21 mouse cellular contexts compared by ENCODE assay signal in genomic region chr13:70283231-70283630, GRCm38 (mm10).
DNase-seq lines count a peak whose midpoint lies in the region; ATAC-seq lines count a peak whose summit lies in the region.
"Had no signal": no experiment of that assay in that cellular context is flagged by ENCODE, and none has a peak within 500 bp of the region (broad histone marks: within the 10 kb centered on the region; RNA-seq: fewer than 3 reads in every experiment).

No protein-coding gene starts in this region.

- no peak overlapping the region for H3K9ac ChIP-seq in forebrain, embryonic 12.5 days
- no peak overlapping the region for H3K9ac ChIP-seq in forebrain, embryonic 16.5 days (replicated peaks; ENCODE audit: low read depth, low read length)
- H3K9ac ChIP-seq in midbrain, embryonic 15.5 days: no peak overlapping the region
- H3K9ac ChIP-seq in midbrain, embryonic 16.5 days (ENCODE audit: low read depth, low read length): no peak overlapping the region
- H3K9ac ChIP-seq in limb, embryonic 12.5 days (replicated peaks): no peak overlapping the region
- H3K9ac ChIP-seq: heart, embryonic 13.5 days had no signal

- peaks cover 6% of the 10 kb centered on the region for H3K4me1 ChIP-seq in forebrain, embryonic 12.5 days
- peaks cover 12% of the 10 kb centered on the region for H3K4me1 ChIP-seq in forebrain, embryonic 16.5 days (replicated peaks; ENCODE audit: control insufficient read depth, insufficient read depth, low read length)
- peaks cover 11% of the 10 kb centered on the region; the same call in 1 of the 2 replicates for H3K4me1 ChIP-seq in midbrain, embryonic 15.5 days
- H3K4me1 ChIP-seq in midbrain, embryonic 16.5 days (ENCODE audit: control insufficient read depth, insufficient read depth, low read length): peaks cover 9% of the 10 kb centered on the region
- peaks cover 26% of the 10 kb centered on the region for H3K4me1 ChIP-seq in limb, embryonic 12.5 days (replicated peaks)

- H3K9me3 ChIP-seq in forebrain, embryonic 12.5 days: no peaks in the 10 kb centered on the region
- H3K9me3 ChIP-seq in forebrain, embryonic 16.5 days (ENCODE audit: control insufficient read depth, low read length): no peaks in the 10 kb centered on the region
- no peaks in the 10 kb centered on the region for H3K9me3 ChIP-seq in midbrain, embryonic 15.5 days
- H3K9me3 ChIP-seq in midbrain, embryonic 16.5 days (replicated peaks; ENCODE audit: control insufficient read depth, low read length, poor library complexity, severe bottlenecking): no peaks in the 10 kb centered on the region
- H3K9me3 ChIP-seq in limb, embryonic 12.5 days: no peaks in the 10 kb centered on the region
- H3K9me3 ChIP-seq: heart, embryonic 13.5 days had no signal

- no peak overlapping the region for H3K4me3 ChIP-seq in forebrain, embryonic 12.5 days (replicated peaks)
- H3K4me3 ChIP-seq in forebrain, embryonic 16.5 days (replicated peaks; ENCODE audit: low read length): no peak overlapping the region
- no peak overlapping the region for H3K4me3 ChIP-seq in midbrain, embryonic 15.5 days
- H3K4me3 ChIP-seq in midbrain, embryonic 16.5 days (ENCODE audit: low read depth, low read length): no peak overlapping the region
- no peak overlapping the region for H3K4me3 ChIP-seq in limb, embryonic 12.5 days (replicated peaks)
- H3K4me3 ChIP-seq: heart, embryonic 13.5 days; left cerebral cortex, adult 2 months had no signal

- no peak overlapping the region for H3K27ac ChIP-seq in forebrain, embryonic 12.5 days
- no peak overlapping the region for H3K27ac ChIP-seq in forebrain, embryonic 16.5 days (ENCODE audit: low read length)
- H3K27ac ChIP-seq in midbrain, embryonic 15.5 days: no peak overlapping the region
- no peak overlapping the region for H3K27ac ChIP-seq in midbrain, embryonic 16.5 days (ENCODE audit: low read length)
- H3K27ac ChIP-seq in limb, embryonic 12.5 days: peak overlapping the region; percentile 64; the same call in 1 of the 2 replicates
- H3K27ac ChIP-seq: heart, embryonic 13.5 days; kidney, postnatal 0 days; left cerebral cortex, adult 2 months had no signal

- whole genome bisulfite sequencing in forebrain, embryonic 12.5 days: 16% methylated on average over 5 of the region's 5 CpGs
- WGBS in forebrain, embryonic 16.5 days: 6% methylated on average over 5 of the region's 5 CpGs
- 28% methylated on average over 5 of the region's 5 CpGs for WGBS in midbrain, embryonic 15.5 days
- 18% methylated on average over 5 of the region's 5 CpGs for WGBS in midbrain, embryonic 16.5 days
- 9% methylated on average over 5 of the region's 5 CpGs for WGBS in limb, embryonic 12.5 days

- peak; percentile 77; the same call in 1 of the 2 replicates for ATAC-seq in forebrain, embryonic 12.5 days (ENCODE audit: low FRiP score)
- ATAC-seq in forebrain, embryonic 16.5 days: no peak
- ATAC-seq in midbrain, embryonic 15.5 days (replicated peaks): peak; percentile 46; the same call in 1 of the 2 replicates
- no peak for ATAC-seq in midbrain, embryonic 16.5 days
- 0 out of 2 replicates have a peak, but pooled peaks have one; percentile 53 for ATAC-seq in limb, embryonic 12.5 days (ENCODE audit: insufficient number of reproducible peaks, insufficient read depth, low FRiP score, low TSS enrichment, low read depth)
- ATAC-seq: intestine, postnatal 0 days had no signal

- no peak for DNase-seq in left cerebral cortex, adult 11 months (ENCODE audit: low spot score)
- no peak for DNase-seq in spleen, adult 18-20 months
- no peak for DNase-seq in ovary, postnatal 10 days (ENCODE audit: low spot score)
- DNase-seq: adrenal gland, postnatal 10 days; cerebellum, adult 11-12 months; cerebellum, postnatal 25 days; heart, adult 11 months; heart, postnatal 36 days; liver; lung, adult 18-20 months; lung, postnatal 36 days; thymus, adult 18-20 months had no signal

- no peaks in the 10 kb centered on the region for H3K36me3 ChIP-seq in forebrain, embryonic 12.5 days (replicated peaks)
- H3K36me3 ChIP-seq in forebrain, embryonic 16.5 days (ENCODE audit: control insufficient read depth, insufficient read depth): no peaks in the 10 kb centered on the region
- H3K36me3 ChIP-seq in midbrain, embryonic 15.5 days (replicated peaks): no peaks in the 10 kb centered on the region
- no peaks in the 10 kb centered on the region for H3K36me3 ChIP-seq in midbrain, embryonic 16.5 days (ENCODE audit: control insufficient read depth, insufficient read depth, low read length)
- no peaks in the 10 kb centered on the region for H3K36me3 ChIP-seq in limb, embryonic 12.5 days
- H3K36me3 ChIP-seq: heart, embryonic 13.5 days had no signal

- H3K4me2 ChIP-seq in forebrain, embryonic 12.5 days: no peak overlapping the region
- no peak overlapping the region for H3K4me2 ChIP-seq in forebrain, embryonic 16.5 days (ENCODE audit: low read length)
- no peak overlapping the region for H3K4me2 ChIP-seq in midbrain, embryonic 15.5 days
- no peak overlapping the region for H3K4me2 ChIP-seq in midbrain, embryonic 16.5 days (ENCODE audit: low read length)
- no peak overlapping the region for H3K4me2 ChIP-seq in limb, embryonic 12.5 days
- H3K4me2 ChIP-seq: heart, embryonic 13.5 days had no signal

- H3K27me3 ChIP-seq in forebrain, embryonic 12.5 days: no peaks in the 10 kb centered on the region
- H3K27me3 ChIP-seq in forebrain, embryonic 16.5 days (replicated peaks; ENCODE audit: control insufficient read depth, insufficient read depth, low read length): no peaks in the 10 kb centered on the region
- H3K27me3 ChIP-seq in midbrain, embryonic 15.5 days (replicated peaks): no peaks in the 10 kb centered on the region
- H3K27me3 ChIP-seq in midbrain, embryonic 16.5 days (ENCODE audit: control insufficient read depth, insufficient read depth, low read depth, low read length): no peaks in the 10 kb centered on the region
- H3K27me3 ChIP-seq in limb, embryonic 12.5 days: no peaks in the 10 kb centered on the region
- H3K27me3 ChIP-seq: heart, embryonic 13.5 days had no signal

Comparison
In these comparisons a context has a peak if more than half of its experiments do, and no peak if none do; other contexts are left out.
1. ATAC-seq: peak in forebrain, embryonic 12.5 days (single experiment), midbrain, embryonic 15.5 days (single experiment) and limb, embryonic 12.5 days (single experiment); none in forebrain, embryonic 16.5 days (single experiment) and midbrain, embryonic 16.5 days (single experiment).